In genomic region chr5:30154013-30154412, GRCm38 (mm10) we compare ENCODE assay signal across 8 mouse cellular contexts. TPM values are rescaled to one million over a fixed set of nuclear protein-coding genes. Genes with fewer than 3 reads are reported as not detected.
DNase-seq lines count a peak whose midpoint lies in the region; ATAC-seq and TF ChIP-seq lines count a peak whose summit lies in the region.

No protein-coding gene starts in this region.

- no peak for TF ChIP-seq POLR2A in kidney, adult 2 months (IDR thresholded peaks at IDR 0.05; ENCODE audit: low read depth, low read length)

- DNase-seq in kidney, adult 2 months: peak; percentile 17
- no peak for DNase-seq in kidney, postnatal 36 days
- DNase-seq in Muller cell, postnatal 12 days (ENCODE audit: inconsistent ontology term): peak; percentile 26
- DNase-seq in forebrain, embryonic 14.5 days (ENCODE audit: low spot score): peak; percentile 61
- peak in 2 of 3 experiments; percentile 13 to 22 for DNase-seq in liver, embryonic 14.5 days (ENCODE audit: low read depth in 3 of 3, low spot score in 3 of 3)
- no peak for DNase-seq in cerebellum, adult 9-10 months
- no peak for DNase-seq in gastrocnemius, postnatal 36 days
- DNase-seq in urinary bladder, postnatal 25 days (ENCODE audit: low spot score): no peak

- H3K4me1 ChIP-seq in kidney, adult 2 months (ENCODE audit: control insufficient read depth, insufficient read depth, low read length): peaks cover 12% of the 10 kb centered on the region; the same call in 1 of the 2 replicates
- peaks cover 13% of the 10 kb centered on the region for H3K4me1 ChIP-seq in forebrain, embryonic 14.5 days (ENCODE audit: control insufficient read depth, insufficient read depth, low read length)
- peaks cover 6% of the 10 kb centered on the region in 2 experiments for H3K4me1 ChIP-seq in liver, embryonic 14.5 days (replicated peaks; ENCODE audit: control insufficient read depth in 2 of 2, insufficient read depth in 2 of 2, low read length in 1 of 2)

- H3K4me2 ChIP-seq in forebrain, embryonic 14.5 days (ENCODE audit: low read length): peak overlapping the region; percentile 87
- peak overlapping the region; percentile 90 for H3K4me2 ChIP-seq in liver, embryonic 14.5 days (ENCODE audit: low read depth)

- WGBS in kidney, adult 2 months: 14% methylated on average over 4 of the region's 4 CpGs
- 19% methylated on average over 4 of the region's 4 CpGs for WGBS in forebrain, embryonic 14.5 days
- 22% methylated on average over 4 of the region's 4 CpGs for WGBS in liver, embryonic 14.5 days (ENCODE audit: insufficient replicate concordance)

- peak overlapping the region; percentile 96 for H3K4me3 ChIP-seq in kidney, adult 2 months (ENCODE audit: insufficient read depth, low read depth, low read length)
- peak overlapping the region; percentile 94 for H3K4me3 ChIP-seq in forebrain, embryonic 14.5 days (ENCODE audit: low read depth, low read length)
- H3K4me3 ChIP-seq in liver, embryonic 14.5 days (ENCODE audit: insufficient read depth in 1 of 2, low read depth in 2 of 2, low read length in 2 of 2): peak overlapping the region; percentile 75 to 93

- no peaks in the 10 kb centered on the region; the same call in 1 of the 2 replicates for H3K36me3 ChIP-seq in kidney, adult 2 months (ENCODE audit: control insufficient read depth, insufficient read depth, low read length)
- H3K36me3 ChIP-seq in forebrain, embryonic 14.5 days (ENCODE audit: control insufficient read depth, insufficient read depth, low read length): no peaks in the 10 kb centered on the region
- peaks cover 2% of the 10 kb centered on the region; the same call in 1 of the 2 replicates for H3K36me3 ChIP-seq in liver, embryonic 14.5 days (replicated peaks; ENCODE audit: control insufficient read depth, insufficient read depth, low read depth)

- H3K9me3 ChIP-seq in forebrain, embryonic 14.5 days (replicated peaks; ENCODE audit: control insufficient read depth, low read length): no peaks in the 10 kb centered on the region
- H3K9me3 ChIP-seq in liver, embryonic 14.5 days (ENCODE audit: control insufficient read depth, low read length): no peaks in the 10 kb centered on the region

- no peak for TF ChIP-seq CTCF in kidney, adult 2 months (conservative IDR thresholded peaks at IDR 0.05; ENCODE audit: insufficient read depth, insufficient read length, low read depth, low read length)
- TF ChIP-seq CTCF in liver, embryonic 14.5 days (IDR thresholded peaks at IDR 0.05; ENCODE audit: low read depth): no peak

- TF ChIP-seq EP300 in liver, embryonic 14.5 days (IDR thresholded peaks at IDR 0.05; ENCODE audit: low read depth): no peak

- intact Hi-C loops in gastrocnemius, postnatal 36 days (cut with DNase I): no loop called here

- no peak overlapping the region for H3K27ac ChIP-seq in kidney, adult 2 months (ENCODE audit: insufficient read depth, low read depth, low read length)
- no peak overlapping the region for H3K27ac ChIP-seq in forebrain, embryonic 14.5 days (ENCODE audit: low read depth, low read length)
- H3K27ac ChIP-seq in liver, embryonic 14.5 days: peak overlapping the region; percentile 73

- ATAC-seq in forebrain, embryonic 14.5 days: no peak
- no peak for ATAC-seq in liver, embryonic 14.5 days (ENCODE audit: insufficient read depth)

- H3K27me3 ChIP-seq in kidney, adult 2 months (replicated peaks; ENCODE audit: control insufficient read depth, insufficient read depth, low read length): no peaks in the 10 kb centered on the region
- no peaks in the 10 kb centered on the region for H3K27me3 ChIP-seq in forebrain, embryonic 14.5 days (replicated peaks; ENCODE audit: control insufficient read depth, insufficient read depth, low read length)
- H3K27me3 ChIP-seq in liver, embryonic 14.5 days (ENCODE audit: control insufficient read depth, insufficient read depth, low read length): no peaks in the 10 kb centered on the region

- H3K9ac ChIP-seq in forebrain, embryonic 14.5 days (ENCODE audit: low read length): peak overlapping the region; percentile 83
- H3K9ac ChIP-seq in liver, embryonic 14.5 days (replicated peaks): peak overlapping the region; percentile 84

RNA-seq across cellular contexts. Expression of gene Hadha, which starts 0.9 kb away (rescaled TPM):
- polyA plus RNA-seq in kidney, adult 2 months (2012; rRNA removed): 116 and 122 TPM in 2 replicates
- 64.9 and 65.8 TPM in 2 replicates for polyA plus RNA-seq in forebrain, embryonic 14.5 days (2014; fragmentation: Nextera tagmentation; extraction: Ambion mirVana)
- polyA plus RNA-seq in liver, embryonic 14.5 days (2012; rRNA removed): 28.3 and 40.0 TPM in 2 replicates
- 73.9 and 84.9 TPM in 2 replicates for polyA plus RNA-seq in liver, embryonic 14.5 days (2014; fragmentation: Nextera tagmentation; extraction: Ambion mirVana)
- 100 to 1,000 TPM; 299 to 336 TPM for total RNA-seq in gastrocnemius, postnatal 36 days (2021)

RNA-seq across cellular contexts. Expression of gene Hadhb, which starts 1.0 kb away (rescaled TPM):
- 253 and 280 TPM in 2 replicates for polyA plus RNA-seq in kidney, adult 2 months (2012; rRNA removed)
- 75.6 and 80.9 TPM in 2 replicates for polyA plus RNA-seq in forebrain, embryonic 14.5 days (2014; fragmentation: Nextera tagmentation; extraction: Ambion mirVana)
- polyA plus RNA-seq in liver, embryonic 14.5 days (2012; rRNA removed): 42.0 and 60.7 TPM in 2 replicates
- polyA plus RNA-seq in liver, embryonic 14.5 days (2014; fragmentation: Nextera tagmentation; extraction: Ambion mirVana): 123 and 126 TPM in 2 replicates
- 100 to 1,000 TPM; 351 to 401 TPM for total RNA-seq in gastrocnemius, postnatal 36 days (2021)

RNA-seq across cellular contexts. Expression of gene 3110082J24Rik, which starts 48.1 kb away (rescaled TPM):
- polyA plus RNA-seq in kidney, adult 2 months (2012; rRNA removed): not detected in 2 replicates
- polyA plus RNA-seq in forebrain, embryonic 14.5 days (2014; fragmentation: Nextera tagmentation; extraction: Ambion mirVana): 4.6 and 7.1 TPM in 2 replicates
- polyA plus RNA-seq in liver, embryonic 14.5 days (2012; rRNA removed): not detected in 2 replicates
- not detected in 2 replicates for polyA plus RNA-seq in liver, embryonic 14.5 days (2014; fragmentation: Nextera tagmentation; extraction: Ambion mirVana)
- not detected for total RNA-seq in gastrocnemius, postnatal 36 days (2021)

RNA-seq across cellular contexts. Expression of gene Garem2, which starts 49.1 kb away (rescaled TPM):
- polyA plus RNA-seq in kidney, adult 2 months (2012; rRNA removed): 0.05 TPM in 1 of 2 replicates, not detected in the other
- 11.3 and 12.7 TPM in 2 replicates for polyA plus RNA-seq in forebrain, embryonic 14.5 days (2014; fragmentation: Nextera tagmentation; extraction: Ambion mirVana)
- polyA plus RNA-seq in liver, embryonic 14.5 days (2012; rRNA removed): 0.03 and 0.04 TPM in 2 replicates
- 0.05 TPM in 1 of 2 replicates, not detected in the other for polyA plus RNA-seq in liver, embryonic 14.5 days (2014; fragmentation: Nextera tagmentation; extraction: Ambion mirVana)
- not detected for total RNA-seq in gastrocnemius, postnatal 36 days (2021)

RNA-seq across cellular contexts. Expression of gene Adgrf3, which starts 51.5 kb away (rescaled TPM):
- 0.05 TPM in 1 of 2 replicates, not detected in the other for polyA plus RNA-seq in kidney, adult 2 months (2012; rRNA removed)
- not detected in 2 replicates for polyA plus RNA-seq in forebrain, embryonic 14.5 days (2014; fragmentation: Nextera tagmentation; extraction: Ambion mirVana)
- 0.01 and 0.02 TPM in 2 replicates for polyA plus RNA-seq in liver, embryonic 14.5 days (2012; rRNA removed)
- not detected in 2 replicates for polyA plus RNA-seq in liver, embryonic 14.5 days (2014; fragmentation: Nextera tagmentation; extraction: Ambion mirVana)
- not detected for total RNA-seq in gastrocnemius, postnatal 36 days (2021)

Comparison
In these comparisons a context has a peak if more than half of its experiments do, and no peak if none do; other contexts are left out.
1. DNase-seq: peak in kidney, adult 2 months (single experiment), Muller cell, postnatal 12 days (single experiment), forebrain, embryonic 14.5 days (single experiment) and liver, embryonic 14.5 days (2 of 3); none in kidney, postnatal 36 days (0 of 2), cerebellum, adult 9-10 months (single experiment), gastrocnemius, postnatal 36 days (0 of 2) and urinary bladder, postnatal 25 days (single experiment).
2. Peak in every context shown above with its lines, with median percentiles within 50 percentile points of each other: H3K4me3 ChIP-seq.